Mouse (Mus musculus) central nervous system, embryonic 18 days (tissue): Measurements from ENCODE around the gene Gm28102. TPM values are rescaled to one million over a fixed set of nuclear protein-coding genes. Genes with fewer than 3 reads are reported as not detected.

Experiments
- polyA plus RNA-seq: library from polyadenylated mRNA; depleted of rRNA; stranded (reverse); fragments of >200 nt; gene quantifications from 2 replicates; pipeline ENCODE4 v1.2.3, GENCODE M21; 2012; rRNA removed

The Gm28102 gene
- polyA plus RNA-seq, result not detected in 2 replicates

DNA sequence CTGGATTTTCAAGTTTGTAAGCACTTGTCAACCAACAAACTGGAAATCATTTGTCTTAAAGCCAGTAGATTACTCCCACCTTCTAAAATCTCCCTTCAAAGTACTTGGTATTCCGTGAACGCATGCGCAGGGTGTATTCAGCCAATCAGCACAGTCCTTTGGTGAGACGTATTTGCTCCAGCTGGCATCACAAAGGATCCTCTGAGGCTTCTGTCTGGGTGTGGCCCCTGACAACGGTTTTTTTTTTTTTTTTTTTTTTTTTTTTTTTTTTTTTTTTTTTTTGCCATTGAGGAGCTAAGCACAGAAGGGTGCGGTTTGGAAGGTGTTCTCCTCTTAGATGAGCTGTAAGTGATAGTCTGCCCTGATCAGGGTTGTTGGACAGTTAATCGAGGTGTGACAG lies at the start of gene Gm28102:
Gene Gm28102 (plus strand): TSS at position 301 of the 400 bp plus-strand sequence.

